Mouse (Mus musculus) ES-Bruce4 (cell line): ENCODE measurements at regions not wholly inside any gene's neighbourhood (a gene's known extent, or its start where the extent isn't known, plus 50 kb on each side); places are given as distances from the start of the nearest gene placed in this dataset.

ENCODE experiments used
- CTCF ChIP-seq: IDR thresholded peaks from one replicate; pipeline ENCODE4 v1.8.1; 2011; ENCODE audit warnings: low read depth, low read length
- POLR2A ChIP-seq: IDR thresholded peaks from one replicate; pipeline ENCODE4 v1.8.1; 2011; ENCODE audit warnings: low read length; ENCODE audit not compliant: insufficient read depth

DNA sequence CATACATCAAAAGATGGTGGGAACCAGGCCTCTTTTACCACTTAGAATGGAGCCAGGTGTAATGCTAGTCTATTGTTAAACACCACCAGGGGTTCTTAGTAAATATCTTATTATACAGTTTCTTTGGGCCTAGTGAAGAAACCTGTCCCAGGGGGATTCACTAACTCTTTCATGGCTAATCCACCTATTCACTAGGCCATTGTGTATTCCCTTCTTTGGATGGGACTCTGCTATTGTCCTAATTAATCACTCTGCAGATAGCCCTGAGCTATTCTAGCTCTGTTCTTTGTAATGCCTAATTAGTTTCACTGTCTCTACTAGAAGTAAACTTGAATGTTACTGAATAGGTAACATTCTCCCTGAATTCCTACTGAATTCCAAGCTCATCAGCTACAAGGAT is 107.6 kb upstream of the Ahr start:
- TF ChIP-seq CTCF (no peak), POLR2A (no peak)
